Mouse (Mus musculus) layer of hippocampus, postnatal 25 days (tissue): ENCODE data around the gene Cbarp. TPM values are rescaled to one million over a fixed set of nuclear protein-coding genes. Genes with fewer than 3 reads are reported as not detected.

Source experiments
- DNase-seq, 2 experiments: peaks; one replicate each; pipeline ENCODE4 v3.0.0; 2022; ENCODE audit warnings: mixed read lengths in 2 of 2, low spot score in 1 of 2; ENCODE audit errors: extremely low spot score in 1 of 2
- total RNA-seq, 2 experiments: library from RNA; stranded (reverse); gene quantifications; 2 replicates each; pipeline ENCODE4 v1.2.3; 2021

Cbarp gene
- total RNA-seq, 2 experiments from 2014 or later = 399 to 401 TPM

DNA sequence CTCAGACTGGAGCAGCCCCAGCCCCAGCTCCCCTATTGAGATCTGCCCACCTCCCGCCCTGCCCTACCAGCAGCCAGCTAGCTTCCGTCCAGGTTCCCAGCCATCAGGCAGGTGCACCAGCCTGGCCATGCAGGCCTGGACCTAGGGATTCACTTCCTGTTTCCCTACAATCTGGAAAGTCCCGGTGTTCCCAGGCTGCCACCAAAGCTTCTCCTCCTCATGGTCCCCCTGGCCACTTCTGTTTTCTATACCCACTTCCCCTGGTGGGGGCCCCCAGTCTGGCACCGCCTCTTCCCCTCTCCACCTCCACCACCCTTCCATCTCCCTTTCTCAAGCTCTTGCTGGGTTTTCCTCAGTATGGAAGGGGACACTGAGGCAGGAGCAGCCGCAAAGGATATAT, 35.2 kb downstream of the Cbarp start, which contains the start of gene Sbno2:
Gene Sbno2, minus strand, starts transcription at position 112 of the 400 bp plus-strand sequence.
- no peak for DNase-seq

GRCm38 (mm10) chr10:80104181-80104580, 36.5 kb downstream of the Cbarp start:
- no peak for DNase-seq

DNA sequence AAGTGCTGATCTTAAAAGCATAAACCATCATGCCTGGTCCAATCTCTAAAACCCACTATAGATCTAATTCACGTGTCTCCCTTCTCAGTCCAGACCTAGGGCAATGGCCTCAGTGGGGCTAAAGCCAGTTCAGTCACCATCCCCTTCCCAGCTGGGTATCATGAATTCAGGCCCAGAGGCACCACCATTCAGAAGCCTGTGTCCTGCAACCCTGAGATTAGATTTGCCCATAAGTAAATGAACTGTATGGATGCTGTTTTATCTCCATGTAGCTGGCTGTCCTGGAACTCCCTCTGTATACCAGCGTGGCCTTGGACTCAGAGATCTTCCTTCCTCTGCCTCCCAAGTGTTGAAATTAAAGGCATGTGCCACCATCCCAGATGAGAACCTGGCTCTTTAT, 37.6 kb downstream of the Cbarp start:
- DNase-seq = no peak

DNA sequence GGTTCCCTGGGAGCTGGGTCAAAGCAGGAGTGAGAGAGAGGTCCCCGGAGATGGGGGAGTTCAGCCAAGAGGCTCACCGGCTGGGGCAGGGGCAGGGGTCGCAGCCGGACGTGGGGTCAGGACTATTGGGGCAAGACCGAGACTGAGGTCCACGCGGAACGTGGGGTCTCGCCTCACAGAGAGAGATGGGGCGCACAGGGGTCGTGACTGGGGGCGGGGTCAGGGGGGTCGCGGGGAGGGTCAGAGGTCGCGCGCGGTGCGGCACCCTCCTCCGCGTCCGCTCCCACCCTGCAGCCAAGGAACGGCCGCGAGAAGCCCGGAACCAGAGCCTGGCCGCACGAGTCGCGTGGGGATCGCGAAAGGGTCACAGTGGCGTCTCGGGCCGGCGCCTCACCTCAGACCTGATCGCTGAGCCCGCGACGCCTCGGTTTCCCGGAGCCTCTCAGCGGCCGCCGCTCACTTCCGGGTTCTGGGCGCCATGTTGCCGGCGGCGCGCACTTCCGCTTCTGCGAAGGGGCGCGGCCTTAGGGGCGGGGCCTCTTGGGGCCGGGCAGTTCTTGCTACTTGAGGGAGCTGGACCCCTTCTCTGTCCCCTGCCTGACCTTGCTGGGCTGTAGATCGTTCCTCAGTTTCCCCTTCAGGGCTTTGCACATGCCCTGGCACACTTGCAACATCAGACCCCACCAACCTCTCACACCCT, 38.3 kb downstream of the Cbarp start:
- DNase-seq = peak; percentile 70 to 76

GRCm38 (mm10) chr10:80100982-80101381, 39.7 kb downstream of the Cbarp start:
- DNase-seq = no peak

- DNase-seq = no peak
These were observed 42.0 kb downstream of the Cbarp start for GRCm38 (mm10) chr10:80098630-80099029.

GRCm38 (mm10) chr10:80097275-80097674, 43.4 kb downstream of the Cbarp start:
- no peak for DNase-seq

GRCm38 (mm10) chr10:80095547-80095946, 45.1 kb downstream of the Cbarp start:
- DNase-seq = no peak

GRCm38 (mm10) chr10:80094684-80095083, 46.0 kb downstream of the Cbarp start:
- DNase-seq = no peak

GRCm38 (mm10) chr10:80094085-80094484, 46.5 kb downstream of the Cbarp start:
- no peak for DNase-seq

DNA sequence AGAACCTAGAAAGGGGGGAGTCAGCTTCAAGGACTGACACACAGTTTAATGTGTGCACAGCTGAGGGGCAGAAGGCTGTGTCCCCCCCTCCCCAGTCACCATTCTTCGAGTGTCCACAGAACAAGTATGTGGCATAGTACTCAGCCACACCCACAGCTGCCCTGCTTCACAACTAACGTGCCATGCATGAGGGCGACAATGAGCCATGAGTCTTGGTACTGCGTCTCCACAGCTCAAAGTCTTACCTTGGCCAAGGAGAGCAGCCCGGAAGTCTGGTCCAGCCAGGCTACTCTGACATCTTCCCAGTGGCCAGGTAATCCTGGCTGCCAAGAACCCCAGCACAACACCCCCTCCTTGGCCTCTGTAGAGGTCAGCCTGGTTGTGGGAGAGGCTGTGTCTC, 47.9 kb downstream of the Cbarp start:
- no peak for DNase-seq

DNA sequence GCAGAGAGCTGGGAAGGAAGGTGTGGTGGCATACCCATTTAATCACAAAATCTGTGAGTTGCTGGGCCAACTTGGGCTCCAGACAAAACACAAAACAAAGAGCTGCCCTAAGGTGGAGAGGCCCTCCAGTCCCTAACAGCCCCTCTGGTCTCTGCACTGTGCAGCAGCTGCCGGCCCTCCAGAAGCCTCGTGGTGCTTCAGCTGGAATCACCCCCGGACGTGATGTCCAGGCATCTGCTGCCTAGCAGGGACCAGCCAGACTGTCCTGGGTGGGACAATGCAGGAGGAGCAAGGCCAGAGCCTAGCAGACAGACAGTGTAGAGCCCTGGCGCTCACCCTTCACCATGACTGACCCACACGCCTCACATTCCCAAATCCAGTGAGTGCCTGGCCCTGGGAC, 49.1 kb downstream of the Cbarp start:
- no peak for DNase-seq

- DNase-seq = no peak
These were observed 51.5 kb downstream of the Cbarp start for GRCm38 (mm10) chr10:80089146-80089545.

GRCm38 (mm10) chr10:80087483-80087882, 53.2 kb downstream of the Cbarp start:
- no peak for DNase-seq

GRCm38 (mm10) chr10:80086847-80087246, 53.8 kb downstream of the Cbarp start:
- no peak for DNase-seq

GRCm38 (mm10) chr10:80084817-80085487, 55.7 kb downstream of the Cbarp start:
- no peak for DNase-seq

GRCm38 (mm10) chr10:80081075-80081474, 59.6 kb downstream of the Cbarp start:
- DNase-seq = no peak

Other genes starting within 250 kb of the Cbarp start
- gene Cfd, start 250.0 kb downstream of the Cbarp start, total RNA-seq = not detected
- 10 to 100 TPM; 55.5 to 56.2 TPM for gene Med16, start 231.9 kb downstream of the Cbarp start, total RNA-seq
- gene Gm26602, start 230.0 kb downstream of the Cbarp start, total RNA-seq = not detected
- 1 to 10 TPM; 6.6 to 6.7 TPM for gene Kiss1r, start 223.9 kb downstream of the Cbarp start, total RNA-seq
- 100 to 1,000 TPM; 428 to 450 TPM for gene R3hdm4, start 219.6 kb downstream of the Cbarp start, total RNA-seq
- 1 to 10 TPM; 4.6 to 6.9 TPM for gene Arid3a, start 213.8 kb downstream of the Cbarp start, total RNA-seq
- 10 to 100 TPM; 42.9 to 45.8 TPM for gene Wdr18, start 180.7 kb downstream of the Cbarp start, total RNA-seq
- gene Grin3b, start 170.1 kb downstream of the Cbarp start, total RNA-seq = under 1 TPM; 0.12 to 0.15 TPM
- 100 to 1,000 TPM; 125 to 131 TPM for gene Tmem259, start 156.5 kb downstream of the Cbarp start, total RNA-seq
- gene Cnn2, start 152.3 kb downstream of the Cbarp start, total RNA-seq = 1 to 10 TPM; 5.8 to 6.0 TPM
- 10 to 100 TPM in 1 of 2 experiments, 1 to 10 TPM in 1; 9.6 to 10.2 TPM for gene Abca7, start 144.3 kb downstream of the Cbarp start, total RNA-seq
- 1 to 10 TPM; 3.3 to 4.3 TPM for gene Arhgap45, start 124.2 kb downstream of the Cbarp start, total RNA-seq
- gene Polr2e, start 101.0 kb downstream of the Cbarp start, total RNA-seq = 10 to 100 TPM; 86.6 to 91.0 TPM
- 100 to 1,000 TPM; 486 to 515 TPM for gene Gpx4, start 93.7 kb downstream of the Cbarp start, total RNA-seq
- gene Sbno2, start 35.3 kb downstream of the Cbarp start, total RNA-seq = 10 to 100 TPM; 14.5 to 22.0 TPM
- 10 to 100 TPM; 89.1 to 94.3 TPM for gene Stk11, start 25.0 kb downstream of the Cbarp start, total RNA-seq
- 100 to 1,000 TPM; 338 to 391 TPM for gene Atp5d, start 2.2 kb downstream of the Cbarp start, total RNA-seq
- gene Midn, start 7.4 kb upstream of the Cbarp start, total RNA-seq = 10 to 100 TPM; 61.4 to 82.4 TPM
- gene Cirbp, start 25.1 kb upstream of the Cbarp start, total RNA-seq = 10 to 100 TPM; 69.5 to 97.5 TPM
- gene 1600002K03Rik, start 32.1 kb upstream of the Cbarp start, total RNA-seq = 1 to 10 TPM; 5.8 to 6.2 TPM
- gene Efna2, start 38.6 kb upstream of the Cbarp start, total RNA-seq = 10 to 100 TPM; 11.9 to 12.7 TPM
- 10 to 100 TPM; 39.5 to 48.9 TPM for gene Mum1, start 85.6 kb upstream of the Cbarp start, total RNA-seq
- 100 to 1,000 TPM; 196 to 223 TPM for gene Ndufs7, start 108.3 kb upstream of the Cbarp start, total RNA-seq
- 10 to 100 TPM; 43.1 to 54.7 TPM for gene Gamt, start 120.2 kb upstream of the Cbarp start, total RNA-seq
- gene Dazap1, start 120.7 kb upstream of the Cbarp start, total RNA-seq = 10 to 100 TPM; 76.8 to 91.2 TPM
- 100 to 1,000 TPM; 790 to 900 TPM for gene Rps15, start 151.6 kb upstream of the Cbarp start, total RNA-seq
- 100 to 1,000 TPM; 101 to 115 TPM for gene Apc2, start 155.1 kb upstream of the Cbarp start, total RNA-seq
- 10 to 100 TPM; 20.7 to 26.3 TPM for gene 2310011J03Rik, start 179.7 kb upstream of the Cbarp start, total RNA-seq
- gene Pcsk4, start 188.7 kb upstream of the Cbarp start, total RNA-seq = 1 to 10 TPM; 2.3 to 2.8 TPM
- gene Reep6, start 189.1 kb upstream of the Cbarp start, total RNA-seq = 10 to 100 TPM in 1 of 2 experiments, 1 to 10 TPM in 1; 9.7 to 10.6 TPM
- 1 to 10 TPM; 3.8 to 5.5 TPM for gene Adamtsl5, start 207.6 kb upstream of the Cbarp start, total RNA-seq
- gene Plk5, start 215.6 kb upstream of the Cbarp start, total RNA-seq = 10 to 100 TPM; 14.6 to 16.9 TPM
- gene Mex3d, start 246.8 kb upstream of the Cbarp start, total RNA-seq = 10 to 100 TPM; 18.9 to 19.3 TPM